Mouse (Mus musculus) gastrocnemius, postnatal 4 days (tissue): ENCODE data around the gene Gm17677. TPM values are rescaled to one million over a fixed set of nuclear protein-coding genes. Genes with fewer than 3 reads are reported as not detected.

Experiments used
- DNase-seq, 2 experiments: peaks; one replicate each; pipeline ENCODE4 v3.0.0; 2021 to 2022; ENCODE audit warnings: low spot score in 2 of 2, mixed read lengths in 2 of 2
- long read RNA-seq, 2 experiments: library from polyadenylated mRNA; stranded (forward); transcript quantifications; one replicate each; pipeline ENCODE4 v2.0.0; 2021
- total RNA-seq, 2 experiments: library from RNA; stranded (reverse); gene quantifications; 2 replicates each; pipeline ENCODE4 v1.2.3; 2021

The Gm17677 gene
- not detected for total RNA-seq
- long read RNA-seq, experiment 1 = 0 reads
- long read RNA-seq, experiment 2 = 0 reads

DNA sequence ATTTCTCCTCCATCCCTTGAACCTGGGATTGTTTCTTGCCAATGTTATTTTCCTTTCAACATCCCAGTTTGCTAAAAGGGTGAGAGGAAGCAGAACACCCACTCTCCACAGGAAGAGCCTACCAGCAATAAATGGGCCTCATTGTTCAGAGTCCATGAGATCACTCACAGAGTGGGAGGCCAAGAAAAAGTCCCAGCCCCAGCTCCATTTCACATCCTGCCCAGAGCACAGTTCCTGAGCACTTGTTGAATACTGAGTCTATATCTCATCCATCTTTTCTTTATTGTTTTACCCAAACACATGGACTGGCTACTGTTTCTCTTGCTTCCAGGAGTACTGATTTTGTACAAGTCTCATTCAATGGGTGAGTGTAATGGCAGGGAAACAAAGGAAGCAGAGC is at the start of gene Gm17677:
Gm17677 (plus strand) TSS at position 301 of the 400 bp plus-strand sequence.
- no peak for DNase-seq

- DNase-seq = no peak
These were observed 48.9 kb upstream of the Gm17677 start for GRCm38 (mm10) chr9:35691924-35692323.

GRCm38 (mm10) chr9:35707265-35707664 is 33.6 kb upstream of the Gm17677 start:
- no peak for DNase-seq

DNA sequence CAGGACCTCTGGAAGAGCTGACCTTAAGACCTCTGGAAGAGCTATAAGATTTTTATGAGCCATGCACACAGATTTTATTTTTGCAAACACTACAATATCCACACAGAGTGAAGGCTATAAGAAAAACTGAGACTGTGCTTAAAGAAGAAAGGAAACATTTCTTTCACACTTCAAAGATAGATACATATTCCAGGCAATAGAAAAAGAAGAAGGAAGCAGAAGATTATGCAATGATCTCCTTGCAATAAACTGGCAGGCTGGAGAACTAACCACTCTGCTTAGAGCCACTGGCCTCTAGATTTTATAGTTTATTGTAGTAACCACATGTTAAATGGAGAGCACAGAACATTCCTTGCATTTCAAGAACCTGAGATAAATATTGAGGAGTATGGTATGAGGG is 16.0 kb downstream of the Gm17677 start:
- DNase-seq = no peak

GRCm38 (mm10) chr9:35778009-35778408 is 37.2 kb downstream of the Gm17677 start, which contains the start of gene Gm17727:
Gene Gm17727, minus strand, starts transcription at chr9:35778109.
- no peak for DNase-seq

- no peak for DNase-seq
These were observed 49.2 kb downstream of the Gm17677 start, which contains the start of the genes Gm27235 and D730048I06Rik for GRCm38 (mm10) chr9:35790001-35790400. Gene Gm27235, minus strand, starts transcription at chr9:35790101. Gene D730048I06Rik, minus strand, starts transcription at chr9:35790112.

Other genes with a start within 250 kb of the Gm17677 start
- not detected for gene Gm1113, start 222.8 kb upstream of the Gm17677 start, total RNA-seq
- gene Ddx25, start 182.5 kb upstream of the Gm17677 start, total RNA-seq = under 1 TPM; 0.10 to 0.15 TPM
- gene Pus3, start 182.5 kb upstream of the Gm17677 start, total RNA-seq = 10 to 100 TPM in 1 of 2 experiments, 1 to 10 TPM in 1; 9.0 to 11.8 TPM
- under 1 TPM; 0.21 to 0.42 TPM for gene Pate2, start 170.8 kb upstream of the Gm17677 start, total RNA-seq
- gene Hyls1, start 170.7 kb upstream of the Gm17677 start, total RNA-seq = 1 to 10 TPM; 3.0 to 4.1 TPM
- gene Pate4, start 129.1 kb upstream of the Gm17677 start, total RNA-seq = not detected
- not detected for gene Pate3, start 92.8 kb upstream of the Gm17677 start, total RNA-seq
- gene Pate1, start 53.7 kb upstream of the Gm17677 start, total RNA-seq = not detected
- gene Gm17727, start 37.1 kb downstream of the Gm17677 start, total RNA-seq = not detected
- gene Gm27235, start 49.1 kb downstream of the Gm17677 start, total RNA-seq = not detected
- gene D730048I06Rik, start 49.1 kb downstream of the Gm17677 start, total RNA-seq = not detected
- not detected for gene 9230110F15Rik, start 103.1 kb downstream of the Gm17677 start, total RNA-seq
- not detected for gene 9230113P08Rik, start 167.4 kb downstream of the Gm17677 start, total RNA-seq